Mouse (Mus musculus) MEL (cell line): ENCODE measurements around the gene Fkbp1b.

Source experiments
- CTCF ChIP-seq, 3 experiments: IDR thresholded peaks in 2 of 3; conservative IDR thresholded peaks in 1 of 3; 2 replicates each; pipeline ENCODE4 v1.5.1; 2011 to 2012; ENCODE audit warnings: low read length in 3 of 3, low read depth in 2 of 3, mild to moderate bottlenecking in 2 of 3, improper control_type of control experiment in 1 of 3, inconsistent platforms in 1 of 3, mixed read lengths in 1 of 3, moderate library complexity in 1 of 3; ENCODE audit not compliant: control insufficient read depth in 1 of 3, insufficient read depth in 1 of 3, poor library complexity in 1 of 3, severe bottlenecking in 1 of 3
- EP300 ChIP-seq, 2 experiments: IDR thresholded peaks; 2 replicates each; pipeline ENCODE4 v1.6.1; 2011; ENCODE audit warnings: improper control_type of control experiment in 2 of 2, low read length in 2 of 2, low read depth in 1 of 2, mild to moderate bottlenecking in 1 of 2
- GABPA ChIP-seq: IDR thresholded peaks from 2 replicates; pipeline ENCODE4 v1.6.1; 2012; ENCODE audit warnings: low read depth, mild to moderate bottlenecking, inconsistent platforms, low read length, improper control_type of control experiment, moderate library complexity
- GATA1 ChIP-seq: IDR thresholded peaks from 2 replicates; pipeline ENCODE4 v1.6.1; 2011; ENCODE audit warnings: low read depth, low read length, improper control_type of control experiment
- MAX ChIP-seq: IDR thresholded peaks from 2 replicates; pipeline ENCODE4 v1.6.1; 2011; ENCODE audit warnings: low read length, improper control_type of control experiment
- MAZ ChIP-seq: IDR thresholded peaks from 2 replicates; pipeline ENCODE4 v1.6.1; 2012; ENCODE audit warnings: low read depth, mild to moderate bottlenecking, inconsistent platforms, low read length, improper control_type of control experiment
- NRF1 ChIP-seq: IDR thresholded peaks from 2 replicates; pipeline ENCODE4 v1.6.1; 2014; ENCODE audit warnings: low read depth, mild to moderate bottlenecking, inconsistent platforms, low read length, improper control_type of control experiment, moderate library complexity; ENCODE audit not compliant: poor library complexity, insufficient read depth, severe bottlenecking
- POLR2A ChIP-seq, 2 experiments: IDR thresholded peaks; 2 replicates each; pipeline ENCODE4 v1.6.1; 2011 to 2012; ENCODE audit warnings: low read length in 2 of 2, mild to moderate bottlenecking in 2 of 2, control low read depth in 1 of 2, improper control_type of control experiment in 1 of 2, low read depth in 1 of 2, moderate library complexity in 1 of 2; ENCODE audit not compliant: control insufficient read depth in 1 of 2, insufficient read depth in 1 of 2, poor library complexity in 1 of 2
- TBP ChIP-seq: IDR thresholded peaks from 2 replicates; pipeline ENCODE4 v1.8.0; 2011; ENCODE audit warnings: low read depth, low read length, improper control_type of control experiment

GRCm38 (mm10) chr12:4793718-4794117 lies 47.7 kb downstream of the Fkbp1b start:
- no peak for TF ChIP-seq MAZ
- TF ChIP-seq GABPA = no peak
- no peak for TF ChIP-seq GATA1
- peak; percentile 14 to 48 (median 44); a peak in 4 of 6 replicates for TF ChIP-seq CTCF (IDR thresholded peaks at IDR 0.05 in 2 of 3, conservative IDR thresholded peaks at IDR 0.05 in 1 of 3; ENCODE audit: control insufficient read depth in 1 of 3, insufficient read depth in 1 of 3, low read depth in 2 of 3, low read length in 3 of 3, poor library complexity in 1 of 3, severe bottlenecking in 1 of 3)
- no peak for TF ChIP-seq POLR2A (IDR thresholded peaks at IDR 0.05; ENCODE audit: control insufficient read depth in 1 of 2, insufficient read depth in 1 of 2, low read depth in 1 of 2, low read length in 2 of 2, poor library complexity in 1 of 2)
- TF ChIP-seq EP300 (IDR thresholded peaks at IDR 0.05; ENCODE audit: low read depth in 1 of 2, low read length in 2 of 2) = no peak
- TF ChIP-seq MAX = no peak
- no peak for TF ChIP-seq NRF1
- TF ChIP-seq TBP = no peak
